Mouse (Mus musculus): ENCODE results near the gene Gm4881. TPM values are rescaled to one million over a fixed set of nuclear protein-coding genes. Genes with fewer than 3 reads are reported as not detected.
A peak's percentile ranks its signal among the peaks of the same experiment; 100 is the strongest.

The Gm4881 gene
- polyA plus RNA-seq, 1 experiment from 2014 or later: not detected

DNA sequence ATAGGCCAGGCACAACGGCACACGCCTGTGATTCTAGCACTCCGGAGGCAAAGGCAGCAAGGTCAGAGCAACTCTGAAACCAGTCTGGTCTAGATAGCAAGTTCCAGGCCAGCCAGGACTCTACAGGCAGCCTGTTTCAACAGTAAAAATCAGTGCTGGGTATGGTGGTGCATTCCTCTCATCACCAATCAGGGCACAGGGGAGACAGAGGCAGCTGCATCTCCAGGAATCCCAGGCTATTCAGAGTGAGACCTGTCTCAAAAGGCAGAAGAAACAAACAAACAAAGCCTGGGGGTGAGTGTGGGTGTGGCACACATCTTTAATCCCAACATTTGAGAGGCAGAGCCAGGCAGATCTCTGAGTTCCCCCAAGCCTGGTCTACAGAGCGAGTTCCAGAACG is 39.1 kb upstream of the Gm4881 start:
- ATAC-seq (replicated peaks; ENCODE audit: low FRiP score, low read depth) (no peak), DNase-seq (ENCODE audit: low spot score) (no peak)
- Histone ChIP-seq H3K4me3 (replicated peaks; ENCODE audit: low read depth, low read length) (no peak overlapping the region), H3K9me3 (replicated peaks; ENCODE audit: low read length) (no peaks in the 10 kb centered on the region), H3K4me1 (replicated peaks; ENCODE audit: insufficient read depth, low read length) (no peaks in the 10 kb centered on the region), H3K4me2 (ENCODE audit: low read length) (no peak overlapping the region), H3K27ac (no peak overlapping the region), H3K27me3 (ENCODE audit: insufficient read depth, low read length) (no peaks in the 10 kb centered on the region), H3K36me3 (ENCODE audit: insufficient read depth, low read length) (no peaks in the 10 kb centered on the region), H3K9ac (ENCODE audit: low read depth, low read length) (no peak overlapping the region)
- TF ChIP-seq CTCF (IDR thresholded peaks at IDR 0.05; ENCODE audit: low read depth): no peak
- 78% methylated on average over 5 of the region's 5 CpGs for WGBS

- H3K9ac ChIP-seq (ENCODE audit: low read depth, low read length): no peak overlapping the region
- ATAC-seq (replicated peaks; ENCODE audit: low FRiP score, low read depth): no peak
- no peaks in the 10 kb centered on the region for H3K36me3 ChIP-seq (ENCODE audit: insufficient read depth, low read length)
- no peaks in the 10 kb centered on the region for H3K9me3 ChIP-seq (replicated peaks; ENCODE audit: low read length)
- H3K4me3 ChIP-seq (replicated peaks; ENCODE audit: low read depth, low read length): no peak overlapping the region
- 77% methylated on average over 7 of the region's 7 CpGs for WGBS
- no peaks in the 10 kb centered on the region for H3K4me1 ChIP-seq (replicated peaks; ENCODE audit: insufficient read depth, low read length)
- no peak for DNase-seq (ENCODE audit: low spot score)
- H3K27me3 ChIP-seq (ENCODE audit: insufficient read depth, low read length): no peaks in the 10 kb centered on the region
- no peak overlapping the region for H3K27ac ChIP-seq
- H3K4me2 ChIP-seq (ENCODE audit: low read length): no peak overlapping the region
- no peak for TF ChIP-seq CTCF (IDR thresholded peaks at IDR 0.05; ENCODE audit: low read depth)
Measured at GRCm38 (mm10) chr7:24980439-24980838, 36.1 kb upstream of the Gm4881 start.

- no peaks in the 10 kb centered on the region for H3K4me1 ChIP-seq (replicated peaks; ENCODE audit: insufficient read depth, low read length)
- no peaks in the 10 kb centered on the region for H3K27me3 ChIP-seq (ENCODE audit: insufficient read depth, low read length)
- no peak overlapping the region for H3K4me3 ChIP-seq (replicated peaks; ENCODE audit: low read depth, low read length)
- H3K9ac ChIP-seq (ENCODE audit: low read depth, low read length): no peak overlapping the region
- H3K9me3 ChIP-seq (replicated peaks; ENCODE audit: low read length): no peaks in the 10 kb centered on the region
- ATAC-seq (replicated peaks; ENCODE audit: low FRiP score, low read depth) (no peak), DNase-seq (ENCODE audit: low spot score) (no peak)
- TF ChIP-seq CTCF (IDR thresholded peaks at IDR 0.05; ENCODE audit: low read depth): no peak
- no peaks in the 10 kb centered on the region for H3K36me3 ChIP-seq (ENCODE audit: insufficient read depth, low read length)
- WGBS: 91% methylated on average over 7 of the region's 7 CpGs
- no peak overlapping the region for H3K27ac ChIP-seq
- no peak overlapping the region for H3K4me2 ChIP-seq (ENCODE audit: low read length)
Measured at GRCm38 (mm10) chr7:24978781-24979180, 34.5 kb upstream of the Gm4881 start.

DNA sequence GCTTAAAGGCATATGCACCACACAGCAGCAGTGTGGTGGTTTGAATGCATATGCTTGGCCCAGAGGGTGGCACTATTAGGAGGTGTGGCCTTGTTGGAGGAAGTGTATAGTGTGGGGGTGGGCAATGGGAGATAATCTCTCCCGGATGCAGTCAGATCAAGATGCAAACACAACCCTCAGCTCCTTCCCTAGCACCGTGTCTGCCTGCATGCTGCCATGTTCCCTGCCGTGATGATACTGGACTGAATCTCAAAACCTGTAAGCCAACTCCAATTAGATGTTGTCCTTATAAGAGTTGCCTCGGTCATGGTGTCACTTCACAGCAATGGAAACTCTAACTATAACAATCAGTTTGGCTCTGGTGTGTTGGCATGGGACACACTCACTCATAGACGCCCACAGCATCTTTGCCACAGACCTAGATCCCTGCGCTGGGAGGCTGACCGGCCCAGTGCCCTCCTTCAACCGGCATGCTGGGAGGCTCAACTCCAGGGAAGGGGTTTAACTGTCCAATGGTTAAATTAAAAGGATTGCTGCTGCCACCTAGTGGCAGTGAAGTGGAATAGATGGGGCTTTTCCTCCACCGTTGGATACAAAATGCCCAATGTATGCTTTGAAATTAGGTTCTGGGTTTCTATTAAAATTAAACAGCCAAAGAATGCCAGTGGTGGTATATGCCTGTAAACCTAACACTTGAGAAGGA is 30.8 kb upstream of the Gm4881 start:
- Histone ChIP-seq H3K36me3 (ENCODE audit: insufficient read depth, low read length) (no peaks in the 10 kb centered on the region), H3K9ac (ENCODE audit: low read depth, low read length) (no peak overlapping the region), H3K4me1 (replicated peaks; ENCODE audit: insufficient read depth, low read length) (no peaks in the 10 kb centered on the region; the same call in 1 of the 2 replicates), H3K27ac (no peak overlapping the region), H3K4me3 (replicated peaks; ENCODE audit: low read depth, low read length) (no peak overlapping the region), H3K4me2 (ENCODE audit: low read length) (no peak overlapping the region), H3K27me3 (ENCODE audit: insufficient read depth, low read length) (no peaks in the 10 kb centered on the region), H3K9me3 (replicated peaks; ENCODE audit: low read length) (no peaks in the 10 kb centered on the region)
- peak; percentile 76 for DNase-seq (ENCODE audit: low spot score)
- peak; percentile 79 for TF ChIP-seq CTCF (IDR thresholded peaks at IDR 0.05; ENCODE audit: low read depth)
- no peak for ATAC-seq (replicated peaks; ENCODE audit: low FRiP score, low read depth)
- WGBS: 29% methylated on average over 9 of the region's 9 CpGs

- no peak for TF ChIP-seq CTCF (IDR thresholded peaks at IDR 0.05; ENCODE audit: low read depth)
- no peak for DNase-seq (ENCODE audit: low spot score)
- H3K27me3 ChIP-seq (ENCODE audit: insufficient read depth, low read length): no peaks in the 10 kb centered on the region
- ATAC-seq (replicated peaks; ENCODE audit: low FRiP score, low read depth): no peak
- H3K27ac ChIP-seq: no peak overlapping the region
- H3K4me2 ChIP-seq (ENCODE audit: low read length): no peak overlapping the region
- H3K9ac ChIP-seq (ENCODE audit: low read depth, low read length): no peak overlapping the region
- H3K36me3 ChIP-seq (ENCODE audit: insufficient read depth, low read length): no peaks in the 10 kb centered on the region
- H3K4me1 ChIP-seq (replicated peaks; ENCODE audit: insufficient read depth, low read length): no peaks in the 10 kb centered on the region; the same call in 1 of the 2 replicates
- H3K4me3 ChIP-seq (replicated peaks; ENCODE audit: low read depth, low read length): no peak overlapping the region
- WGBS: 50% methylated on average over 5 of the region's 5 CpGs
- no peaks in the 10 kb centered on the region for H3K9me3 ChIP-seq (replicated peaks; ENCODE audit: low read length)
Measured at GRCm38 (mm10) chr7:24973902-24974301, 29.6 kb upstream of the Gm4881 start.

DNA sequence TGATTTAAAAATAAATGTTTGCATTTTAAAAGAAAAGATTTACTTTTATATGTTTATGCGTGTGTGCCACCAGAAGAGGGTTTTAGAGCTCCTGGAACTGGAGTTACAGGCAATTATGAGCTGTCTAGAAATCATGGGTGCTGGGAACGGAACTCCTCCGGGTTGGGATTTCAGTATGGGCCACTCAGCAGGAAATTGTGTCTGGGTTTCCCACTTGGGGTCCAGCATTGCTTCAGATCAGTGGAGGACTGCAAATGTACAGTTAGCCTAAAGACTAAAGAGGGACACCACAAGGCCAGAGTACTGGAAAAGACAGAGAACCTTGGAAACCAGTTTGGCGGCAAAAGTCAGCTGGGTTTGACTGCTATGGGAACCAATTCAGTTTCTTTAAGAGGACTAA is 28.9 kb upstream of the Gm4881 start:
- Histone ChIP-seq H3K4me1 (replicated peaks; ENCODE audit: insufficient read depth, low read length) (no peaks in the 10 kb centered on the region; the same call in 1 of the 2 replicates), H3K27me3 (ENCODE audit: insufficient read depth, low read length) (no peaks in the 10 kb centered on the region), H3K9ac (ENCODE audit: low read depth, low read length) (no peak overlapping the region), H3K4me2 (ENCODE audit: low read length) (no peak overlapping the region), H3K4me3 (replicated peaks; ENCODE audit: low read depth, low read length) (no peak overlapping the region), H3K9me3 (replicated peaks; ENCODE audit: low read length) (no peaks in the 10 kb centered on the region), H3K27ac (no peak overlapping the region), H3K36me3 (ENCODE audit: insufficient read depth, low read length) (no peaks in the 10 kb centered on the region)
- ATAC-seq (replicated peaks; ENCODE audit: low FRiP score, low read depth) (no peak), DNase-seq (ENCODE audit: low spot score) (no peak)
- WGBS: 74% methylated on average over 4 of the region's 4 CpGs
- TF ChIP-seq CTCF (IDR thresholded peaks at IDR 0.05; ENCODE audit: low read depth): no peak

Measured in kidney, postnatal 0 days (tissue).